Mouse (Mus musculus): ENCODE data around the gene Med12l. TPM values are rescaled to one million over a fixed set of nuclear protein-coding genes. Genes with fewer than 3 reads are reported as not detected.
A peak's percentile ranks its signal among the peaks of the same experiment; 100 is the strongest.
"Not testable (repeated sequence)": the region's sequence is repeated elsewhere in the genome, so short reads cannot be mapped to it uniquely, and the experiment has no call there.

Gene Med12l
- polyA plus RNA-seq, 1 experiment from 2014 or later = 5.1 TPM

- H3K36me3 ChIP-seq; ATAC-seq (ENCODE audit: insufficient number of reproducible peaks, low FRiP score); H3K27me3 ChIP-seq (replicated peaks); H3K4me2 ChIP-seq; H3K4me3 ChIP-seq; H3K9ac ChIP-seq; H3K9me3 ChIP-seq (replicated peaks): not testable (repeated sequence)
- Histone ChIP-seq H3K4me1 (replicated peaks) (peaks cover 23% of the 10 kb centered on the region), H3K27ac (ENCODE audit: poor library complexity, severe bottlenecking) (peak overlapping the region; percentile 33; the same call in 1 of the 2 replicates)
- WGBS = 78% methylated on average over 4 of the region's 4 CpGs
These were observed 135.3 kb downstream of the Med12l start for GRCm38 (mm10) chr3:59140941-59141340.

DNA sequence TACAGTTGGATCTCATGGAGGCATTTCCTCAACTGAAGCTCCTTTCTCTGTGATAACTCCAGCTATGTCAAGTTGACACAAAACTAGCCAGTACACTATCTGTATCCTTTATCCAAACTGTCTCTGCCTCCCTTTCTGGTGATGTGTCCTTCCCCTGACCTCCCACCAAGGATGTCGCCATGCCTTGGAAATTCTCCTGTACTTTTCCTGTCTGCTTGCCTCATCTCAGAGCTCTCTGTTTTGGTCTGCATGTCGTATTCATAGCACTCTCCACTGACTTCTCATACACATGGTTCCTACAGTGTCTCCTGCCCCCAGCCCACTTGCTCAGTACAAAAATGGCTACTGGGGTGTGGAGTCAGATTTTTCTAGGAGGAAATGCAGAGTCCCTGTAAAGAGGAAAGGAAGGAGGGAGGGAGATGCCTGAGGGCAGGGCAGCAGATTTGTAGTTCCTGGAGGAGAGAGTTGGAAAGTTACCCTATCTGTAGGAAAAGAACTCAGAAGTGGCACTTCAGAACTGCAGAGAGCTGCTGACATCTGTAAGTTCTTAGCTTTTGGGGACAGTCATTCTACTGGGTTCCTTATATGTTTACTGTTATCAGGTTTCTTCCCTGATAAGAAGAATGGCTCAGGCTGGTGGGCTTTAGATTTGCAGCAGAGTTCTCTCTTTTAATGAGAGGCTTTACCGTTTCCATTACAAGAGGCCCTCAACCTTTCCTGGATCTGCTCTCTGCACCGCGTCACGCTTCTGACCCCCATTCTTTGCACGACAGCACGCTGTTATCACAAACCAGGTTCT lies 136.1 kb downstream of the Med12l start:
- peak overlapping the region; percentile 15 for H3K4me2 ChIP-seq

DNA sequence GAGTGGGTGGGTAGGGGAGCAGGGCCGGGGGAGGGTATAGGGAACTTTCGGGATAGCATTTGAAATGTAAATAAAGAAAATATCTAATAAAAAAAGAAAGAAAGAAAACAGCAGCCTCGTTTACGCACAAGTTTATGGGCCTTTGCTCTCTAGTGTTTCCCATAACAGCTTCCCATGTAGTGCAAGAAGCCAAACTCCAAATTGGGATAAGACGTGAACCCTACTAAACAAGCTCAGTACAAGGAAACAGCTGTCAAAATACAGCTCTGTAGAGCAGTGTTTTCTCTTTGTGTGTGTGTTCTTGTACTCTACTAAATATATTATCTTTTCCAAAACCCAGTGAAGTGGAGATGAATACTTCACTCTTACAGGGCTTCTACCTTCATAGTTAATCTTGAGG lies 139.6 kb downstream of the Med12l start:
- no peak overlapping the region for H3K4me3 ChIP-seq
- no peak for ATAC-seq (ENCODE audit: insufficient number of reproducible peaks, low FRiP score)
- WGBS = 62% methylated on average over 5 of the region's 5 CpGs
- H3K27ac ChIP-seq (ENCODE audit: poor library complexity, severe bottlenecking) = no peak overlapping the region
- no peaks in the 10 kb centered on the region for H3K9me3 ChIP-seq (replicated peaks)
- H3K27me3 ChIP-seq (replicated peaks) = no peaks in the 10 kb centered on the region
- H3K9ac ChIP-seq = no peak overlapping the region
- no peak overlapping the region for H3K4me2 ChIP-seq
- H3K36me3 ChIP-seq = no peaks in the 10 kb centered on the region
- H3K4me1 ChIP-seq (replicated peaks) = peaks cover 18% of the 10 kb centered on the region

More for the DNA sequence above, 136.1 kb downstream of the Med12l start:
- Histone ChIP-seq H3K9ac (no peak overlapping the region), H3K4me3 (no peak overlapping the region), H3K4me1 (replicated peaks) (peaks cover 23% of the 10 kb centered on the region), H3K36me3 (no peaks in the 10 kb centered on the region), H3K27me3 (replicated peaks) (no peaks in the 10 kb centered on the region), H3K27ac (ENCODE audit: poor library complexity, severe bottlenecking) (peak overlapping the region; percentile 67; the same call in 1 of the 2 replicates), H3K9me3 (replicated peaks) (no peaks in the 10 kb centered on the region)
- ATAC-seq (ENCODE audit: insufficient number of reproducible peaks, low FRiP score) = no peak
- WGBS = 10% methylated on average over 8 of the region's 8 CpGs

DNA sequence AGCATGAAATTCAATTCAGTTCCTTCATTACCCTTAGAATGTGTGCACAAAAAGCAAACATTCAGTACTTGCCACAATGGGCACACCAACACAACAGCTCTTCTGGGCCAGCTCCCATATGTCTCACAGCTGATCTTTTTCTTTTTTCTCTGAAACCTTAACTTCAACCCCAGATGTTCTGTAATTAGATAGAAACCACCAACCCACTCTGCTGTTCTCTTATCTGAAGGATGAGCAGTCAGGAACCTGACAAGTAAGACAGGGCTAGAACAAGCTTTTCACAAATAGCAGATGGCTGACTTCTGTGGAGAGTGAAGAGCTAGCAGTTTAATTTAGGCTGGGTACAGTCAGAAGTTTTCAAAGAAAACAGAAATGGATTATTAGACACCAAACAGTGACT lies 144.0 kb downstream of the Med12l start:
- Histone ChIP-seq H3K4me1 (replicated peaks) (peaks cover 6% of the 10 kb centered on the region; the same call in 1 of the 2 replicates), H3K36me3 (no peaks in the 10 kb centered on the region), H3K9me3 (replicated peaks) (no peaks in the 10 kb centered on the region), H3K9ac (no peak overlapping the region), H3K27ac (ENCODE audit: poor library complexity, severe bottlenecking) (no peak overlapping the region), H3K4me2 (no peak overlapping the region), H3K27me3 (replicated peaks) (no peaks in the 10 kb centered on the region), H3K4me3 (no peak overlapping the region)
- no peak for ATAC-seq (ENCODE audit: insufficient number of reproducible peaks, low FRiP score)

GRCm38 (mm10) chr3:59150624-59151023 lies 145.0 kb downstream of the Med12l start:
- Histone ChIP-seq H3K9ac (no peak overlapping the region), H3K9me3 (replicated peaks) (no peaks in the 10 kb centered on the region), H3K4me3 (no peak overlapping the region), H3K4me1 (replicated peaks) (peaks cover 6% of the 10 kb centered on the region; the same call in 1 of the 2 replicates), H3K36me3 (no peaks in the 10 kb centered on the region), H3K4me2 (no peak overlapping the region), H3K27me3 (replicated peaks) (no peaks in the 10 kb centered on the region), H3K27ac (ENCODE audit: poor library complexity, severe bottlenecking) (no peak overlapping the region)
- WGBS = 95% methylated on average over 2 of the region's 2 CpGs
- no peak for ATAC-seq (ENCODE audit: insufficient number of reproducible peaks, low FRiP score)

- H3K4me2 ChIP-seq = no peak within 1 kb of the TSS
- H3K27ac ChIP-seq (ENCODE audit: poor library complexity, severe bottlenecking) = no peak within 1 kb of the TSS
- WGBS = 54% methylated on average over 5 of the region's 5 CpGs
- H3K9ac ChIP-seq = no peak within 1 kb of the TSS
- no peak for ATAC-seq (ENCODE audit: insufficient number of reproducible peaks, low FRiP score)
- H3K4me1 ChIP-seq (replicated peaks) = peaks cover 6% of the 10 kb centered on the region; the same call in 1 of the 2 replicates
- no peak within 1 kb of the TSS for H3K4me3 ChIP-seq
- no peaks in the 10 kb centered on the region for H3K27me3 ChIP-seq (replicated peaks)
- H3K36me3 ChIP-seq = no peaks in the 10 kb centered on the region
- H3K9me3 ChIP-seq (replicated peaks) = no peaks in the 10 kb centered on the region
These were observed 147.8 kb downstream of the Med12l start, which contains the start of gene P2ry14 for GRCm38 (mm10) chr3:59153424-59153823. TSS of gene P2ry14 (minus strand) at chr3:59153618.

GRCm38 (mm10) chr3:59154888-59155287 lies 149.3 kb downstream of the Med12l start:
- 79% methylated on average over 2 of the region's 2 CpGs for WGBS
- no peaks in the 10 kb centered on the region for H3K27me3 ChIP-seq (replicated peaks)
- no peaks in the 10 kb centered on the region for H3K36me3 ChIP-seq
- H3K4me1 ChIP-seq (replicated peaks) = peaks cover 6% of the 10 kb centered on the region; the same call in 1 of the 2 replicates
- no peak overlapping the region for H3K9ac ChIP-seq
- H3K4me3 ChIP-seq = no peak overlapping the region
- H3K9me3 ChIP-seq (replicated peaks) = no peaks in the 10 kb centered on the region
- ATAC-seq (ENCODE audit: insufficient number of reproducible peaks, low FRiP score) = no peak
- no peak overlapping the region for H3K4me2 ChIP-seq
- H3K27ac ChIP-seq (ENCODE audit: poor library complexity, severe bottlenecking) = no peak overlapping the region

- Histone ChIP-seq H3K4me2 (no peak overlapping the region), H3K36me3 (no peaks in the 10 kb centered on the region), H3K9ac (no peak overlapping the region), H3K4me1 (replicated peaks) (peaks cover 6% of the 10 kb centered on the region; the same call in 1 of the 2 replicates), H3K27me3 (replicated peaks) (no peaks in the 10 kb centered on the region), H3K27ac (ENCODE audit: poor library complexity, severe bottlenecking) (no peak overlapping the region), H3K4me3 (no peak overlapping the region), H3K9me3 (replicated peaks) (no peaks in the 10 kb centered on the region)
- 90% methylated on average over 6 of the region's 6 CpGs for WGBS
- no peak for ATAC-seq (ENCODE audit: insufficient number of reproducible peaks, low FRiP score)
These were observed 149.8 kb downstream of the Med12l start for GRCm38 (mm10) chr3:59155404-59155803.

DNA sequence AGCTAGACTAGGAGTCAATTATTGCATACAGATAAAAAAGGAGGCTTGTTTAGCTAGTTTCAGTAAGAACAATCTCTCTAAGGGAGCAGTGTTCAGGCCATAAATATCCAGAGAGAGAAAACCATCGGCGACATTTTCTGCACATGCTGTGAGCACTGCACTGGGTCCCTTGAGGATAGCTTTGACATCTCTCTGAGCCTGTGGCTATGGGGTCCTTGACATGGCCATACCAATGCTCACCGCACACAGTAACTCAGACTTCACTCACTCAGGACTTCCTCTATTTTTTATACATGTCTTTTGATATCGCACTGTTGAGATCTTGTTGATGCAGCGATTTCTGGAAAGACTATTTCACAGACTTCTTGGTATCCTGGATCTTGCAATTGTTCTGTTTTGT lies 151.4 kb downstream of the Med12l start:
- Histone ChIP-seq H3K4me1 (replicated peaks) (peaks cover 6% of the 10 kb centered on the region; the same call in 1 of the 2 replicates), H3K36me3 (no peaks in the 10 kb centered on the region), H3K4me2 (no peak overlapping the region), H3K27ac (ENCODE audit: poor library complexity, severe bottlenecking) (no peak overlapping the region), H3K27me3 (replicated peaks) (no peaks in the 10 kb centered on the region), H3K4me3 (no peak overlapping the region), H3K9me3 (replicated peaks) (no peaks in the 10 kb centered on the region), H3K9ac (no peak overlapping the region)
- WGBS = 92% methylated on average over 5 of the region's 5 CpGs
- no peak for ATAC-seq (ENCODE audit: insufficient number of reproducible peaks, low FRiP score)

GRCm38 (mm10) chr3:59160465-59160864 lies 154.8 kb downstream of the Med12l start:
- H3K4me2 ChIP-seq = no peak overlapping the region
- no peak for ATAC-seq (ENCODE audit: insufficient number of reproducible peaks, low FRiP score)
- 85% methylated on average over 1 of the region's 1 CpGs for WGBS
- no peaks in the 10 kb centered on the region for H3K9me3 ChIP-seq (replicated peaks)
- no peaks in the 10 kb centered on the region for H3K27me3 ChIP-seq (replicated peaks)
- no peak overlapping the region for H3K9ac ChIP-seq
- H3K36me3 ChIP-seq = no peaks in the 10 kb centered on the region
- H3K4me3 ChIP-seq = no peak overlapping the region
- no peak overlapping the region for H3K27ac ChIP-seq (ENCODE audit: poor library complexity, severe bottlenecking)
- no peaks in the 10 kb centered on the region for H3K4me1 ChIP-seq (replicated peaks)

- peaks cover 12% of the 10 kb centered on the region for H3K4me1 ChIP-seq (replicated peaks)
- no peak overlapping the region for H3K27ac ChIP-seq (ENCODE audit: poor library complexity, severe bottlenecking)
- WGBS = 79% methylated on average over 2 of the region's 2 CpGs
- no peaks in the 10 kb centered on the region for H3K27me3 ChIP-seq (replicated peaks)
- H3K4me2 ChIP-seq = no peak overlapping the region
- H3K36me3 ChIP-seq = no peaks in the 10 kb centered on the region
- no peak for ATAC-seq (ENCODE audit: insufficient number of reproducible peaks, low FRiP score)
- no peaks in the 10 kb centered on the region for H3K9me3 ChIP-seq (replicated peaks)
- H3K4me3 ChIP-seq = no peak overlapping the region
- H3K9ac ChIP-seq = no peak overlapping the region
These were observed 161.9 kb downstream of the Med12l start for GRCm38 (mm10) chr3:59167417-59168054.
